Mouse (Mus musculus): ENCODE results near the gene Fshr. TPM values are rescaled to one million over a fixed set of nuclear protein-coding genes. Genes with fewer than 3 reads are reported as not detected.

Fshr gene
- polyA plus RNA-seq, 1 experiment from 2014 or later, result not detected

DNA sequence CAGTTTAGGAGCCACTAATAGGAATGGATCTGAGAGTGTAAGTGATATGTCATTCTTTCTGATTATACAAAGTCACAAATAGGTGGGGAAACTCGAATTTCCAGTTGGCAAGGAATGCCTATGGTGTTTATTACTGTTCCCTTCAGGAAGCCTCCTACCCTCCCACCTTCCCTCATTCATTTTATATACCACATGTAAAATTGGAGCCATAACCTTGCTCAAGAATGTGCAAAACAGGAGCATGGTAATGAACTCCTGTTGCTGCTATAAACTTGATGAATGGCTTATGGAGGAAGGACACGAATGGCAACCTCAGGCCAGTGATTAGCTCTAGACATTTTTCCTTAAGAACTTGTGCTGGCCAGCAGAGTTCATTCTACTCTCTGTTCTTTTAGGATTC is 117.6 kb downstream of the Fshr start:
- no peaks in the 10 kb centered on the region for H3K4me1 ChIP-seq (replicated peaks)
- WGBS, result 53% methylated on average over 2 of the region's 2 CpGs
- no peak overlapping the region for H3K4me3 ChIP-seq (replicated peaks)
- no peak for ATAC-seq
- no peaks in the 10 kb centered on the region for H3K9me3 ChIP-seq
- H3K4me2 ChIP-seq (replicated peaks), result no peak overlapping the region
- H3K9ac ChIP-seq, result no peak overlapping the region
- no peak overlapping the region for H3K27ac ChIP-seq
- no peaks in the 10 kb centered on the region for H3K36me3 ChIP-seq
- H3K27me3 ChIP-seq (replicated peaks), result no peaks in the 10 kb centered on the region

- no peak for ATAC-seq
- no peak overlapping the region for H3K27ac ChIP-seq
- H3K9me3 ChIP-seq, result no peaks in the 10 kb centered on the region
- H3K27me3 ChIP-seq (replicated peaks), result no peaks in the 10 kb centered on the region
- H3K4me3 ChIP-seq (replicated peaks), result no peak overlapping the region
- no peak overlapping the region for H3K4me2 ChIP-seq (replicated peaks)
- H3K4me1 ChIP-seq (replicated peaks), result no peaks in the 10 kb centered on the region
- WGBS, result 72% methylated on average over 5 of the region's 5 CpGs
- no peak overlapping the region for H3K9ac ChIP-seq
- no peaks in the 10 kb centered on the region for H3K36me3 ChIP-seq
Observed at GRCm38 (mm10) chr17:89079706-89080105, 120.8 kb downstream of the Fshr start.

- no peaks in the 10 kb centered on the region for H3K27me3 ChIP-seq (replicated peaks)
- H3K9me3 ChIP-seq, result no peaks in the 10 kb centered on the region
- H3K4me2 ChIP-seq (replicated peaks), result no peak overlapping the region
- H3K4me1 ChIP-seq (replicated peaks), result no peaks in the 10 kb centered on the region
- H3K27ac ChIP-seq, result no peak overlapping the region
- 50% methylated on average over 3 of the region's 3 CpGs for WGBS
- H3K36me3 ChIP-seq, result no peaks in the 10 kb centered on the region
- H3K9ac ChIP-seq, result no peak overlapping the region
- no peak for ATAC-seq
- H3K4me3 ChIP-seq (replicated peaks), result no peak overlapping the region
Observed at GRCm38 (mm10) chr17:89064327-89065095, 136.0 kb downstream of the Fshr start.

DNA sequence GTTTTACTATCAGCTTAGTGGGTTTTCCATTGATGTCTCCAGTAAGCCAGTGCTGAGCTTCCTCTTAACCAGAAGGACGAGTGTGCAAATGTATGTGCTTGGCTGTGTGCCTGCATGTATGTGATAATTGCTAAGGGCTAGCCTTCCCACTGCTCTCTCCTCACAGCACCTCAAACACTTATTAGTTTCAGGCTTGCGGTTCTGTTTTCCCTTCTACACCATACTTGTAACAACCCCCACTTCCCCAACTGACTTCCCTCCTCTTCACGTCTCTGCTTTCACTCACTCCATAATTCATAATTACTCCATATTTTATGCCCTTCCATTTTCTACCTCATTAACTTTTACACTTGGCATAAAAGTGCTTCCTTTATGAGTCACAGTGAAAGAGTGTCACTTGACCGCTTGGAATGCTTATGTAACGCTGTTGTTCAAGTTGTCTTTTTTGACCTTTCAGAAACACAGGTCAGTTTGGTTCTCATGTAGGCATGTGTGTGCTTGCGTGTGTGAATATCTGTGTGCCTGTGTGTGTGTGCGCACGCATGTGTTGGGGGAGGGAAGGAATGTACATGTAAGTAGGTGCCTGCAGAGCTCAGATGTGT is 138.0 kb downstream of the Fshr start:
- ATAC-seq, result no peak
- WGBS, result 86% methylated on average over 8 of the region's 8 CpGs
- no peak overlapping the region for H3K4me3 ChIP-seq (replicated peaks)

GRCm38 (mm10) chr17:89051031-89051563 is 149.4 kb downstream of the Fshr start:
- Histone ChIP-seq H3K27me3 (replicated peaks) (no peaks in the 10 kb centered on the region), H3K4me1 (replicated peaks) (no peaks in the 10 kb centered on the region), H3K27ac (no peak overlapping the region), H3K4me2 (replicated peaks) (no peak overlapping the region), H3K9me3 (no peaks in the 10 kb centered on the region), H3K4me3 (replicated peaks) (no peak overlapping the region), H3K9ac (no peak overlapping the region), H3K36me3 (no peaks in the 10 kb centered on the region)
- WGBS, result 74% methylated on average over 3 of the region's 3 CpGs
- no peak for ATAC-seq

More for the DNA sequence above, 138.0 kb downstream of the Fshr start:
- Histone ChIP-seq H3K27me3 (replicated peaks) (no peaks in the 10 kb centered on the region), H3K4me1 (replicated peaks) (no peaks in the 10 kb centered on the region), H3K36me3 (no peaks in the 10 kb centered on the region), H3K9me3 (no peaks in the 10 kb centered on the region), H3K27ac (no peak overlapping the region), H3K4me2 (replicated peaks) (no peak overlapping the region), H3K9ac (no peak overlapping the region)

- ATAC-seq, result no peak
- H3K36me3 ChIP-seq, result no peaks in the 10 kb centered on the region
- WGBS, result 75% methylated on average over 2 of the region's 2 CpGs
- no peak overlapping the region for H3K4me3 ChIP-seq (replicated peaks)
- H3K4me2 ChIP-seq (replicated peaks), result no peak overlapping the region
- no peaks in the 10 kb centered on the region for H3K4me1 ChIP-seq (replicated peaks)
- no peak overlapping the region for H3K9ac ChIP-seq
- H3K27me3 ChIP-seq (replicated peaks), result no peaks in the 10 kb centered on the region
- H3K27ac ChIP-seq, result no peak overlapping the region
- H3K9me3 ChIP-seq, result no peaks in the 10 kb centered on the region
Observed at GRCm38 (mm10) chr17:89049071-89049470, 151.4 kb downstream of the Fshr start.

GRCm38 (mm10) chr17:89046016-89046415 is 154.5 kb downstream of the Fshr start:
- no peaks in the 10 kb centered on the region for H3K36me3 ChIP-seq
- H3K4me3 ChIP-seq (replicated peaks), result no peak overlapping the region
- no peak overlapping the region for H3K27ac ChIP-seq
- H3K4me2 ChIP-seq (replicated peaks), result no peak overlapping the region
- no peak for ATAC-seq
- no peaks in the 10 kb centered on the region for H3K27me3 ChIP-seq (replicated peaks)
- WGBS, result 49% methylated on average over 3 of the region's 3 CpGs
- H3K9me3 ChIP-seq, result no peaks in the 10 kb centered on the region
- no peak overlapping the region for H3K9ac ChIP-seq
- no peaks in the 10 kb centered on the region for H3K4me1 ChIP-seq (replicated peaks)

DNA sequence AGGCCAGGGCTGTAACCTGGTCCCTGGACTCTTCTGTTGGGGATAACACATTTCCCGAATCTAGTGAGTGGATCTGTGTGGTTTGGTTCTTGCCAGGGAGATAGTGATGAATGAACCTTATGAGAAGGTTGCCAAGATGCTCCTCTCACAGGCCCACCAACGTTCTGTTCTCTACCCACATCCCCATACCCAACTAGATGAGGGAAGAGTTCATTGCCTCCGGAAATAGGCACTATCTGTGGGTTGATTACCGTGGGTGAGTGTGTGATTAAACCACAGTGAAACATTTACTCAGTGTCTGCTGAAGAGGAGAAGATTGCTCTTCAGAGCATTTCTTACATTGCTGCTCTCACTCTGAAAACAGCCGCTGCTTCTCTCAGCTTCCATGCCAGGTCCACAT is 163.8 kb downstream of the Fshr start:
- no peaks in the 10 kb centered on the region for H3K36me3 ChIP-seq
- no peak overlapping the region for H3K4me2 ChIP-seq (replicated peaks)
- ATAC-seq, result no peak
- no peaks in the 10 kb centered on the region for H3K9me3 ChIP-seq
- H3K4me1 ChIP-seq (replicated peaks), result no peaks in the 10 kb centered on the region
- H3K9ac ChIP-seq, result no peak overlapping the region
- no peak overlapping the region for H3K4me3 ChIP-seq (replicated peaks)
- 80% methylated on average over 5 of the region's 5 CpGs for WGBS
- no peak overlapping the region for H3K27ac ChIP-seq
- H3K27me3 ChIP-seq (replicated peaks), result no peaks in the 10 kb centered on the region

DNA sequence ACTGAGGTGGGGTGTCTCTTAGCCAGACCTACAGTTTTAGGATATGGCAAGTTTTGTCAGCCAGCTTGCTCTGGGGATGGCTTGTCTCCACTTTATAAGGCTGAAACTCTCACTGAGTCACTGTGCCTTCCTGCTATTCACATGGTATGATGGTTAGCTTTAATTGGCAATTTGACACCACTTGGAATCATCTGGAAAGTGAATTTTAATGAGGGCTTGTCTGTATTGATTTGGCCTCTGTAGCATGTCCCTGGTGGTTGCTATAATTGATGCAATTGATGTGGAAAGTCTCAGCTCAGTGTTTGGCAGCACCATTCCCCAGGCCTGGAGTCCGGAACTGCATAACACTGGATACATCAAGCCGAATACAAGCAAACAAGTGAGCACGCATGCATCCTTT is 164.4 kb downstream of the Fshr start:
- ATAC-seq, result no peak
- no peaks in the 10 kb centered on the region for H3K36me3 ChIP-seq
- no peak overlapping the region for H3K27ac ChIP-seq
- 95% methylated on average over 3 of the region's 3 CpGs for WGBS
- no peak overlapping the region for H3K4me2 ChIP-seq (replicated peaks)
- no peak overlapping the region for H3K4me3 ChIP-seq (replicated peaks)
- H3K9ac ChIP-seq, result no peak overlapping the region
- no peaks in the 10 kb centered on the region for H3K27me3 ChIP-seq (replicated peaks)
- no peaks in the 10 kb centered on the region for H3K4me1 ChIP-seq (replicated peaks)
- no peaks in the 10 kb centered on the region for H3K9me3 ChIP-seq

DNA sequence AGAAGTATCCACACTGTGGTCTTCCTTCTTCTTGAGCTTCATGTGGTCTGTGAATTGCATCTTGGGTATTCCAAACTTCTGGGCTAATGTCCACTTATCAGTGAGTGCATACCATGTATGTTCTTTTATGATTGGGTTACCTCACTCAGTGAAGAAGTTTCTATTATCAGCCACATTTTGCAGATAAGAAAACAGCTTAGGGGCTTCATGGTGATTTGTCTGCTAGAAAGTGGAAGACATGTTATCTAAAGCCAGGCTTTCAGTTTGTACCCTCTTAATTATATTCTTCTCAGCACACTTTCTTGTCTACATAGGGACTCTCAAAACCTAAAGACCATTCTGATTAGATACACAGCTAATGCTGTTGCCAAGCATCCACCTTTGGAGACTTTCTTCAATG is 165.8 kb downstream of the Fshr start:
- H3K4me2 ChIP-seq (replicated peaks), result no peak overlapping the region
- H3K9ac ChIP-seq, result no peak overlapping the region
- ATAC-seq, result no peak
- H3K27ac ChIP-seq, result no peak overlapping the region
- H3K36me3 ChIP-seq, result no peaks in the 10 kb centered on the region
- no peak overlapping the region for H3K4me3 ChIP-seq (replicated peaks)
- no peaks in the 10 kb centered on the region for H3K27me3 ChIP-seq (replicated peaks)
- no peaks in the 10 kb centered on the region for H3K4me1 ChIP-seq (replicated peaks)
- H3K9me3 ChIP-seq, result no peaks in the 10 kb centered on the region

DNA sequence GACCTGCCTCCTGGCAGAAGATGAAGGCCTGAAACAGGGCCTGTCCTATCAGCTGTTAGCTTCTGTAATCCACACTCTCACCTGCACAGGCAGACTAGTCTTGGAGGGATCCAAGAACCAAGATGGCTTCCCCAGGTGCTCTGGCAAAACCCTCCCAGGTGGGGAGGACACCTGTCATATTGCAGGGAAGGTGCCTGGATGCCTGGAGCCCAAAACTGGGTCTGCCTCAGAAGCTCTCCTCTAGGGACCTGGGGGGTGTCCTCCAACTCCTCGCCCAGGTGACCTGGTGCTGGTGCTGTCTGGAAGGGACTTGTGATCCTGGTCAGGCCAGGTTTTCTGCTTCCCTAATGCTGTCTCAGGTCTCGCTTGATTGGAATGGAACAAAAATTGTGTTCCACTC is 167.5 kb downstream of the Fshr start:
- WGBS, result 82% methylated on average over 2 of the region's 2 CpGs
- H3K4me3 ChIP-seq (replicated peaks), result no peak overlapping the region
- no peak overlapping the region for H3K4me2 ChIP-seq (replicated peaks)
- ATAC-seq, result no peak
- no peak overlapping the region for H3K27ac ChIP-seq
- H3K27me3 ChIP-seq (replicated peaks), result no peaks in the 10 kb centered on the region
- H3K4me1 ChIP-seq (replicated peaks), result no peaks in the 10 kb centered on the region
- H3K9ac ChIP-seq, result no peak overlapping the region
- no peaks in the 10 kb centered on the region for H3K36me3 ChIP-seq
- no peaks in the 10 kb centered on the region for H3K9me3 ChIP-seq

GRCm38 (mm10) chr17:89019518-89019917 is 181.0 kb downstream of the Fshr start:
- H3K27me3 ChIP-seq (replicated peaks), result no peaks in the 10 kb centered on the region
- H3K27ac ChIP-seq, result no peak overlapping the region
- H3K9ac ChIP-seq, result no peak overlapping the region
- H3K4me3 ChIP-seq (replicated peaks), result no peak overlapping the region
- H3K36me3 ChIP-seq, result no peaks in the 10 kb centered on the region
- H3K9me3 ChIP-seq, result no peaks in the 10 kb centered on the region
- ATAC-seq, result no peak
- WGBS, result 84% methylated on average over 2 of the region's 2 CpGs
- no peak overlapping the region for H3K4me2 ChIP-seq (replicated peaks)
- no peaks in the 10 kb centered on the region for H3K4me1 ChIP-seq (replicated peaks)

DNA sequence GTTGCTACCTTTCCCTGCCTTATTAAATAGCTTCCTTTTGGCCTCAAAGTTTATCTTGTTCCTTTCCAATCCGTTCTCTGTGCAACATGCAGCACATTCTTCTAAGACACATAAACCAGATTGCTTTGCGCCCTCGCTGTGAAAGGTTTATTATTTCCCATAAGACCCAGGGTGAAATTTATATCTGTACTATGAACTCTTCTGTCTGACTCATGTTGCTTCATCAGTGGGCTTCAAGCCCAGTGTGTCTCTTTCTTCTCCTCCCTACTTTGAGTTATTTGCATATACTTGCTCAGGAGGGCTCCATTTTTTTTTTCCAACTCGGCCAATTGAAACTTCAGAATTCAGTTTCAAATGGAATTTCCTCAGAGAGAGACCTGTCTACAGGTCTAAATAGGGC is 183.5 kb downstream of the Fshr start:
- Histone ChIP-seq H3K4me3 (replicated peaks) (no peak overlapping the region), H3K4me2 (replicated peaks) (no peak overlapping the region), H3K4me1 (replicated peaks) (no peaks in the 10 kb centered on the region), H3K9ac (no peak overlapping the region), H3K36me3 (no peaks in the 10 kb centered on the region), H3K27ac (no peak overlapping the region), H3K9me3 (no peaks in the 10 kb centered on the region), H3K27me3 (replicated peaks) (no peaks in the 10 kb centered on the region)
- ATAC-seq, result no peak
- WGBS, result 61% methylated on average over 4 of the region's 4 CpGs

All from intestine, embryonic 15.5 days (tissue).